Comparison of ENCODE assay signal across 24 mouse cellular contexts in the genomic region with DNA sequence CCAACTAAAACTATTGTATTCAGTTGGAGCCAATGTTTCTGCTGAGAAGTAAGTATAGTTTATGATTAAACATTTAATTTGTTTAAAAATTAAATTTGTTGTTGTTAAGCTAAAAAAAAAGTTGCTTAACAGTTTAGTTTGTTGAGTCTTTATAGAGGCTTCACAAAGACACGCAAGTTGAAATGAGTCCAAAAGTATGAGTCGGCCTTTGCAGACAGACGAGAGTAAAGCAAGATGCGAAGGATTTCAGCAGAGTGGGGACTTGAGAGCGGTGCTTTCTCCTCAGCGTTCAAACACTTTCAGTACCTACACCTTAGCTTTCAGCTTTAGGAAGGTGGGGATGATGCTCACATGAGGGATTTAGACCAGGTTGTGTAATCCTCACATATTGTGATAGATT.
A peak's percentile ranks its signal among the peaks of the same experiment; 100 is the strongest.
DNase-seq lines count a peak whose midpoint lies in the region; ATAC-seq and TF ChIP-seq lines count a peak whose summit lies in the region.
"Had no signal": no experiment of that assay in that cellular context is flagged by ENCODE, and none has a peak within 500 bp of the region (broad histone marks: within the 10 kb centered on the region; RNA-seq: fewer than 3 reads in every experiment).

No protein-coding gene starts in this region.

- no peaks in the 10 kb centered on the region for H3K9me3 ChIP-seq in lung, embryonic 14.5 days (ENCODE audit: low read depth, low read length)
- H3K9me3 ChIP-seq in lung, postnatal 0 days (ENCODE audit: low read length), result no peaks in the 10 kb centered on the region
- H3K9me3 ChIP-seq: embryonic facial prominence, embryonic 12.5 days; embryonic facial prominence, embryonic 15.5 days; forebrain, embryonic 13.5 days; forebrain, embryonic 15.5 days; G1E had no signal

- TF ChIP-seq CTCF in lung, embryonic 14.5 days (IDR thresholded peaks at IDR 0.05; ENCODE audit: low read depth), result no peak
- no peak for TF ChIP-seq CTCF in lung, postnatal 0 days (IDR thresholded peaks at IDR 0.05)

- no peak overlapping the region for H3K4me2 ChIP-seq in lung, embryonic 14.5 days
- no peak overlapping the region for H3K4me2 ChIP-seq in lung, postnatal 0 days (replicated peaks; ENCODE audit: low read depth, low read length)
- H3K4me2 ChIP-seq: embryonic facial prominence, embryonic 12.5 days; embryonic facial prominence, embryonic 15.5 days; forebrain, embryonic 13.5 days; forebrain, embryonic 15.5 days had no signal

- H3K9ac ChIP-seq in lung, embryonic 14.5 days, result no peak overlapping the region
- H3K9ac ChIP-seq in lung, postnatal 0 days (replicated peaks; ENCODE audit: low read depth), result no peak overlapping the region
- H3K9ac ChIP-seq: embryonic facial prominence, embryonic 12.5 days; embryonic facial prominence, embryonic 15.5 days; forebrain, embryonic 13.5 days; forebrain, embryonic 15.5 days; forebrain, postnatal 0 days had no signal

- H3K4me1 ChIP-seq in lung, embryonic 14.5 days (ENCODE audit: insufficient read depth), result no peaks in the 10 kb centered on the region
- H3K4me1 ChIP-seq in lung, postnatal 0 days (ENCODE audit: insufficient read depth, low read depth, low read length), result no peaks in the 10 kb centered on the region
- H3K4me1 ChIP-seq: embryonic facial prominence, embryonic 15.5 days; forebrain, embryonic 13.5 days had no signal

- H3K27me3 ChIP-seq in lung, embryonic 14.5 days (ENCODE audit: insufficient read depth, low read length), result no peaks in the 10 kb centered on the region
- H3K27me3 ChIP-seq in lung, postnatal 0 days (replicated peaks; ENCODE audit: insufficient read depth, low read length), result no peaks in the 10 kb centered on the region
- H3K27me3 ChIP-seq: CH12.LX; embryonic facial prominence, embryonic 12.5 days; embryonic facial prominence, embryonic 15.5 days; forebrain, embryonic 13.5 days; forebrain, embryonic 15.5 days had no signal

- DNase-seq in lung, embryonic 14.5 days, result peak; percentile 7
- DNase-seq in lung, postnatal 0 days (ENCODE audit: low spot score), result no peak
- peak; percentile 76 for DNase-seq in NIH3T3 (ENCODE audit: low read depth)
- DNase-seq in heart, postnatal 10 days, result no peak
- no peak for DNase-seq in spleen, postnatal 36 days (ENCODE audit: low spot score in 2 of 2)
- DNase-seq: adrenal gland, adult 2 months; adrenal gland, postnatal 10 days; adrenal gland, postnatal 25 days; B cell, adult 2 months; cerebellum, adult 11 months; cerebellum, adult 18-20 months; cerebellum, adult 8-10 months; cerebellum, adult 9-11 months; cerebellum, postnatal 14 days; cerebellum, postnatal 36 days; embryo, embryonic 11 days; forebrain, postnatal 0 days had no signal

- no peaks in the 10 kb centered on the region for H3K36me3 ChIP-seq in lung, embryonic 14.5 days (ENCODE audit: insufficient read depth)
- H3K36me3 ChIP-seq in lung, postnatal 0 days (ENCODE audit: insufficient read depth, low read length), result no peaks in the 10 kb centered on the region; the same call in 1 of the 2 replicates
- H3K36me3 ChIP-seq: embryonic facial prominence, embryonic 12.5 days; forebrain, embryonic 15.5 days had no signal

- intact Hi-C loops in heart, postnatal 10 days (cut with DNase I), result no loop called here

- no peak overlapping the region for H3K27ac ChIP-seq in lung, embryonic 14.5 days (ENCODE audit: low read depth)
- H3K27ac ChIP-seq in lung, postnatal 0 days (ENCODE audit: low read length), result no peak overlapping the region
- H3K27ac ChIP-seq: embryonic facial prominence, embryonic 12.5 days; embryonic facial prominence, embryonic 15.5 days; forebrain, embryonic 13.5 days; forebrain, embryonic 15.5 days had no signal

- H3K4me3 ChIP-seq in lung, embryonic 14.5 days (ENCODE audit: low read depth, low read length), result no peak overlapping the region
- no peak overlapping the region for H3K4me3 ChIP-seq in lung, postnatal 0 days (ENCODE audit: low read depth, low read length)
- H3K4me3 ChIP-seq: embryonic facial prominence, embryonic 12.5 days; embryonic facial prominence, embryonic 15.5 days; forebrain, embryonic 13.5 days; forebrain, embryonic 15.5 days had no signal

- no peak for ATAC-seq in lung, embryonic 14.5 days (ENCODE audit: insufficient read depth)
- no peak for ATAC-seq in lung, postnatal 0 days
- ATAC-seq: CD4-positive, CD25-positive, alpha-beta regulatory T cell, adult 4 months; forebrain, embryonic 13.5 days; forebrain, embryonic 15.5 days; forebrain, postnatal 0 days had no signal

- no peak for TF ChIP-seq EP300 in lung, postnatal 0 days (IDR thresholded peaks at IDR 0.05)

- 67% methylated on average over 6 of the region's 6 CpGs for WGBS in lung, embryonic 14.5 days
- WGBS in lung, postnatal 0 days, result 67% methylated on average over 6 of the region's 6 CpGs

Comparison
In these comparisons a context has a peak if more than half of its experiments do, and no peak if none do; other contexts are left out.
1. DNase-seq: peak in lung, embryonic 14.5 days (single experiment) and NIH3T3 (single experiment); none in lung, postnatal 0 days (single experiment), heart, postnatal 10 days (0 of 2) and spleen, postnatal 36 days (0 of 2).